Mouse (Mus musculus) embryonic facial prominence, embryonic 10.5 days (tissue): ENCODE results near the gene Wdr46. TPM values are rescaled to one million over a fixed set of nuclear protein-coding genes. Genes with fewer than 3 reads are reported as not detected.

Source experiments
- DNase-seq: peaks from one replicate; pipeline ENCODE4 v3.0.0-alpha.2; 2017; ENCODE audit warnings: low spot score
- H3K27ac ChIP-seq: fragments of 300-500 bp; sonication (generic); replicated peaks from 2 replicates; pipeline ENCODE4 v1.5.1; 2016; ENCODE audit warnings: mild to moderate bottlenecking
- H3K27me3 ChIP-seq: fragments of 300-500 bp; sonication (generic); replicated peaks from 2 replicates; pipeline ENCODE4 v1.6.1; 2016; ENCODE audit warnings: low read depth, mild to moderate bottlenecking; ENCODE audit not compliant: poor library complexity, severe bottlenecking
- H3K36me3 ChIP-seq: fragments of 300-500 bp; sonication (generic); replicated peaks from 2 replicates; pipeline ENCODE4 v1.6.1; 2016; ENCODE audit warnings: mild to moderate bottlenecking, moderate library complexity
- H3K4me1 ChIP-seq: fragments of 300-500 bp; sonication (generic); 2 replicates; pipeline ENCODE4 v1.6.1; 2016
- H3K4me3 ChIP-seq: fragments of 300-500 bp; sonication (generic); 2 replicates; pipeline ENCODE4 v1.5.1; 2016; ENCODE audit warnings: mild to moderate bottlenecking, moderate library complexity
- H3K9me3 ChIP-seq: fragments of 300-500 bp; sonication (generic); 2 replicates; pipeline ENCODE4 v1.6.1; 2016; ENCODE audit warnings: mild to moderate bottlenecking
- WGBS: fragments of 180-500 bp; shearing (Covaris S2); methylation state at CpG from one replicate; pipeline ENCODE4 v1.1.7; 2016; 5-methylcytosine and 5-hydroxymethylcytosine counted together
- polyA plus RNA-seq: library from polyadenylated mRNA; unstranded; fragments of >200 nt; fragmentation: Nextera tagmentation; extraction: Ambion mirVana; gene quantifications from 2 replicates; pipeline ENCODE4 v1.2.1, GENCODE M21; 2016

The Wdr46 gene
- polyA plus RNA-seq, 1 experiment from 2014 or later = 62.1 TPM

GRCm38 (mm10) chr17:33925406-33926116 lies 14.9 kb upstream of the Wdr46 start:
- 80% methylated on average over 21 of the region's 21 CpGs for WGBS
- no peak overlapping the region for H3K27ac ChIP-seq
- H3K36me3 ChIP-seq = peaks cover 25% of the 10 kb centered on the region
- H3K4me3 ChIP-seq = peak overlapping the region; percentile 19; the same call in 1 of the 2 replicates
- peaks cover 31% of the 10 kb centered on the region for H3K4me1 ChIP-seq
- no peak for DNase-seq
- H3K9me3 ChIP-seq = no peaks in the 10 kb centered on the region
- no peaks in the 10 kb centered on the region for H3K27me3 ChIP-seq

- no peak overlapping the region for H3K27ac ChIP-seq
- 0 out of 2 replicates have a peak overlapping the region, but pooled peaks have one; percentile 18 for H3K4me3 ChIP-seq
- DNase-seq = peak; percentile 45
- peaks cover 25% of the 10 kb centered on the region for H3K36me3 ChIP-seq
- H3K27me3 ChIP-seq = peaks cover 1% of the 10 kb centered on the region; the same call in 1 of the 2 replicates
- 75% methylated on average over 17 of the region's 17 CpGs for WGBS
- no peaks in the 10 kb centered on the region for H3K9me3 ChIP-seq
- H3K4me1 ChIP-seq = peaks cover 32% of the 10 kb centered on the region
Measured at GRCm38 (mm10) chr17:33926207-33926932, 14.1 kb upstream of the Wdr46 start.

- Histone ChIP-seq H3K4me3 (peak overlapping the region; percentile 91), H3K27ac (peak overlapping the region; percentile 90; the same call in 1 of the 2 replicates), H3K36me3 (peaks cover 41% of the 10 kb centered on the region), H3K9me3 (no peaks in the 10 kb centered on the region), H3K4me1 (peaks cover 49% of the 10 kb centered on the region), H3K27me3 (peaks cover 3% of the 10 kb centered on the region; the same call in 1 of the 2 replicates)
- WGBS = 65% methylated on average over 21 of the region's 21 CpGs
- DNase-seq = no peak
Measured at GRCm38 (mm10) chr17:33928251-33928947, 12.1 kb upstream of the Wdr46 start.

GRCm38 (mm10) chr17:33929371-33930279 lies 10.8 kb upstream of the Wdr46 start, which contains the start of gene Rgl2:
Gene Rgl2, plus strand, starts transcription at chr17:33929543.
- DNase-seq = peak; percentile 96
- no peaks in the 10 kb centered on the region for H3K9me3 ChIP-seq
- H3K4me1 ChIP-seq = peaks cover 49% of the 10 kb centered on the region
- peaks cover 3% of the 10 kb centered on the region; the same call in 1 of the 2 replicates for H3K27me3 ChIP-seq
- H3K4me3 ChIP-seq = peak within 1 kb of the TSS; percentile 91
- WGBS = under 1% methylated on average over 80 of the region's 80 CpGs
- peaks cover 53% of the 10 kb centered on the region for H3K36me3 ChIP-seq
- H3K27ac ChIP-seq = peak within 1 kb of the TSS; percentile 90

GRCm38 (mm10) chr17:33930280-33931158 lies 9.9 kb upstream of the Wdr46 start:
- DNase-seq = peak; percentile 60
- no peaks in the 10 kb centered on the region for H3K9me3 ChIP-seq
- under 1% methylated on average over 45 of the region's 45 CpGs for WGBS
- peaks cover 52% of the 10 kb centered on the region for H3K4me1 ChIP-seq
- peak overlapping the region; percentile 90 for H3K27ac ChIP-seq
- peaks cover 3% of the 10 kb centered on the region; the same call in 1 of the 2 replicates for H3K27me3 ChIP-seq
- peak overlapping the region; percentile 91 for H3K4me3 ChIP-seq
- peaks cover 54% of the 10 kb centered on the region for H3K36me3 ChIP-seq

GRCm38 (mm10) chr17:33931159-33931866 lies 9.1 kb upstream of the Wdr46 start:
- H3K9me3 ChIP-seq = no peaks in the 10 kb centered on the region
- peaks cover 3% of the 10 kb centered on the region; the same call in 1 of the 2 replicates for H3K27me3 ChIP-seq
- H3K36me3 ChIP-seq = peaks cover 54% of the 10 kb centered on the region
- H3K4me3 ChIP-seq = peak overlapping the region; percentile 91
- peaks cover 52% of the 10 kb centered on the region for H3K4me1 ChIP-seq
- H3K27ac ChIP-seq = peak overlapping the region; percentile 90
- 34% methylated on average over 18 of the region's 18 CpGs for WGBS
- DNase-seq = no peak

- DNase-seq = no peak
- Histone ChIP-seq H3K4me3 (peak overlapping the region; percentile 91; the same call in 1 of the 2 replicates), H3K27ac (no peak overlapping the region), H3K27me3 (peaks cover 3% of the 10 kb centered on the region; the same call in 1 of the 2 replicates), H3K4me1 (peaks cover 52% of the 10 kb centered on the region), H3K9me3 (no peaks in the 10 kb centered on the region), H3K36me3 (peaks cover 56% of the 10 kb centered on the region)
- WGBS = 90% methylated on average over 11 of the region's 11 CpGs
Measured at GRCm38 (mm10) chr17:33931947-33932346, 8.5 kb upstream of the Wdr46 start.

- H3K9me3 ChIP-seq = no peaks in the 10 kb centered on the region
- peaks cover 52% of the 10 kb centered on the region for H3K4me1 ChIP-seq
- H3K27me3 ChIP-seq = peaks cover 3% of the 10 kb centered on the region; the same call in 1 of the 2 replicates
- peaks cover 57% of the 10 kb centered on the region for H3K36me3 ChIP-seq
- no peak for DNase-seq
- 74% methylated on average over 14 of the region's 14 CpGs for WGBS
- H3K27ac ChIP-seq = no peak overlapping the region
- peak overlapping the region; percentile 91; the same call in 1 of the 2 replicates for H3K4me3 ChIP-seq
Measured at GRCm38 (mm10) chr17:33932448-33932847, 8.0 kb upstream of the Wdr46 start.

GRCm38 (mm10) chr17:33932970-33933369 lies 7.5 kb upstream of the Wdr46 start:
- H3K27me3 ChIP-seq = peaks cover 3% of the 10 kb centered on the region; the same call in 1 of the 2 replicates
- peaks cover 59% of the 10 kb centered on the region for H3K36me3 ChIP-seq
- H3K27ac ChIP-seq = no peak overlapping the region
- H3K4me3 ChIP-seq = peak overlapping the region; percentile 91; the same call in 1 of the 2 replicates
- no peak for DNase-seq
- no peaks in the 10 kb centered on the region for H3K9me3 ChIP-seq
- 78% methylated on average over 15 of the region's 15 CpGs for WGBS
- H3K4me1 ChIP-seq = peaks cover 49% of the 10 kb centered on the region

- Histone ChIP-seq H3K9me3 (no peaks in the 10 kb centered on the region), H3K4me3 (0 out of 2 replicates have a peak overlapping the region, but pooled peaks have one; percentile 16), H3K4me1 (peaks cover 39% of the 10 kb centered on the region), H3K36me3 (peaks cover 73% of the 10 kb centered on the region), H3K27me3 (peaks cover 3% of the 10 kb centered on the region; the same call in 1 of the 2 replicates), H3K27ac (no peak overlapping the region)
- 86% methylated on average over 21 of the region's 21 CpGs for WGBS
- DNase-seq = no peak
Measured at GRCm38 (mm10) chr17:33935422-33936055, 4.9 kb upstream of the Wdr46 start.
